Mouse (Mus musculus) activated CD4-positive, CD25-positive, alpha-beta regulatory T cell (primary cell): ENCODE measurements around the gene Rnase2a. TPM values are rescaled to one million over a fixed set of nuclear protein-coding genes. Genes with fewer than 3 reads are reported as not detected.

Experiments
- polyA plus RNA-seq, 2 experiments: library from polyadenylated mRNA; unstranded; fragments of 100-300 nt; shearing (Covaris generic); gene quantifications; one replicate each; pipeline ENCODE4 v1.2.1; 2017

The Rnase2a gene
- polyA plus RNA-seq: under 1 TPM in 1 of 2 experiments, not detected in 1; 0.95 TPM

DNA sequence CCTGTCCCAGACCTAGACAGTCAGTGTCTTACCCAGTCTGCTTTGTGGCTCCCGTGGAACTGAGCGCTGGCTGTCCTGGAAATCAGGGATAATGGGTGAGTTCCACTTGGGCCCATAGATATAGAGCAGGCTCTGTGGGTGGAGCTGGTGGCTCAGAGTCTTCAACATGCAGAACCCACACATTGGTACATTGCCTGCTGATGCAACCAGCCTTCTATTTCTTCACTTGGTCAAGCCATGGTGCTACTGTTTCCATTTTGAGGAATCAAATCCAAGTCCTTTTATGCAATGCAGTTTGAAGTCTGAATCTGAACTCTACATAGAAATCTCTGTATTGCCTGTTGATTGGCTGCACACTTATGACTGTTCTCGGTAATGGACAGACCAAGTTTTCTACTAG, at the start of gene Rnase2a:
Gene Rnase2a, minus strand, starts transcription at position 72 of the 400 bp plus-strand sequence.

Other genes with a start within 250 kb of the Rnase2a start
- gene Rnase10, start 248.4 kb downstream of the Rnase2a start, polyA plus RNA-seq: under 1 TPM in 1 of 2 experiments, not detected in 1; 0.19 TPM
- not detected for gene Rnase9, start 214.2 kb downstream of the Rnase2a start, polyA plus RNA-seq
- not detected for gene Rnase11, start 205.9 kb downstream of the Rnase2a start, polyA plus RNA-seq
- gene Rnase12, start 198.5 kb downstream of the Rnase2a start, polyA plus RNA-seq: under 1 TPM in 1 of 2 experiments, not detected in 1; 0.51 TPM
- gene Olfr750, start 181.7 kb downstream of the Rnase2a start, polyA plus RNA-seq: under 1 TPM in 1 of 2 experiments, not detected in 1; 0.44 TPM
- gene Rnase4, start 165.0 kb downstream of the Rnase2a start, polyA plus RNA-seq: 10 to 100 TPM in 1 of 2 experiments, 1 to 10 TPM in 1; 9.8 to 25.8 TPM
- 1 to 10 TPM in 1 of 2 experiments, under 1 TPM in 1; 0.49 to 8.6 TPM for gene Ang, start 165.0 kb downstream of the Rnase2a start, polyA plus RNA-seq
- gene Eddm3b, start 141.7 kb downstream of the Rnase2a start, polyA plus RNA-seq: not detected
- gene Rnase6, start 132.2 kb downstream of the Rnase2a start, polyA plus RNA-seq: 1 to 10 TPM; 1.3 to 2.7 TPM
- under 1 TPM in 1 of 2 experiments, not detected in 1; 0.47 TPM for gene Rnase1, start 109.3 kb downstream of the Rnase2a start, polyA plus RNA-seq
- gene Rnase2b, start 93.9 kb downstream of the Rnase2a start, polyA plus RNA-seq: not detected
- gene Ang2, start 57.0 kb downstream of the Rnase2a start, polyA plus RNA-seq: not detected
- gene Ear14, start 52.7 kb downstream of the Rnase2a start, polyA plus RNA-seq: not detected
- under 1 TPM in 1 of 2 experiments, not detected in 1; 0.42 TPM for gene Gm7247, start 105.6 kb upstream of the Rnase2a start, polyA plus RNA-seq
- not detected for gene Vmn2r88, start 154.7 kb upstream of the Rnase2a start, polyA plus RNA-seq
- gene Vmn2r89, start 195.7 kb upstream of the Rnase2a start, polyA plus RNA-seq: under 1 TPM in 1 of 2 experiments, not detected in 1; 0.05 TPM